Mouse (Mus musculus) liver, adult 2 months (tissue): ENCODE results near the gene Lrba.

Source experiments
- CTCF ChIP-seq: fragments of 200-500 bp; IDR thresholded peaks from 2 replicates; pipeline ENCODE4 v1.5.1; 2011; ENCODE audit warnings: low read depth, low read length, control low read depth
- POLR2A ChIP-seq: fragments of 200-500 bp; IDR thresholded peaks from 2 replicates; pipeline ENCODE4 v1.6.1; 2011; ENCODE audit warnings: low read length, control low read depth; ENCODE audit not compliant: insufficient read depth; ENCODE audit errors: extremely low read depth

DNA sequence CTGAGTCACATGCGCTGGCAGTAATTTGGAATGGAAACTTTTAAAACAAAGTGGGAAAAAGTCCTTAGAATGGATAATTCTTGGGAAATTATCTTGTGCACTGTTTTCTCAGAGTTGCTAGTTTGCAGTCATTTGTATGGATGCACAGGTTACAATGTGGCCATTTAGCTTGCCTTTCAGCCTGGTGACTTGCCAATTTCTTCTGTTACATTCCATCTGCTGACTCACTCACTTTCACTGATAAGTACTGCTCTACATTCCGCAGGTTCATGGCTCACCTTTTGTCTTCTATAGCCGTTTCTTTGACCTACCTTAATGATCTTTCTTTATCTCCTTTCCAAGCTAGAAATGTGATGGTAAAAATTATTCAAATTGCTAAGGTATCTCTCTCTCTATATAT, 28.6 kb downstream of the Lrba start:
- no peak for TF ChIP-seq CTCF
- TF ChIP-seq POLR2A = no peak
